Mouse (Mus musculus): ENCODE measurements around the gene Stk40. TPM values are rescaled to one million over a fixed set of nuclear protein-coding genes. Genes with fewer than 3 reads are reported as not detected.
A peak's percentile ranks its signal among the peaks of the same experiment; 100 is the strongest.

The Stk40 gene
- 38.2 and 41.3 TPM in 2 replicates for polyA plus RNA-seq (2015; fragmentation: Nextera tagmentation; extraction: Ambion mirVana)

DNA sequence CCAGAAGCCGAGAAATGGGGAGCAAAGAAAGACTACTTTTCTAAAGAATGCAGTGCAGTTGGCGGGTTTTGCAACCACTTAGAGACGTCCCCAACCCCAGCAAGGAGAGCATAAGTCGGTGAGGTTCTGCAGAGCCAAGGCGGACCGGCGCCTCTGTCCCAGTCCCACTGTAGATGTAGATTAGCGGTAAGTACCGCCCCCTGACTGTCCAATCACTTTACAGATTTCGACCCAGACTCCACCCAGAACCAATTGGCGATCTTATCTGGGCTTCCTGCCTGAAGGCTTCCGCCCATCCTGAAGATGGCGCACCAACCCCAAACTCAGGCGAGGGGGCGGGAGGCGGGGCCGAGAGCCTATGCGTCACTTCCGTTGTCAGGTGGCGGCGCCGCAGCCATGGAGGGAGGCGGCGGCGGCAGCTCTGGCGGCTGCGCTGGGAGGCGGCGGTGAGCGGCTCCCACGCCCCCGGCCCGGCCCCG is at the start of gene Stk40:
Gene Stk40 (plus strand): TSS at position 368 of the 479 bp plus-strand sequence.
- under 1% methylated on average over 33 of the region's 34 CpGs for WGBS
- peak; percentile 95 for ATAC-seq (replicated peaks; ENCODE audit: low FRiP score)
- peak within 1 kb of the TSS; percentile 89 for H3K4me2 ChIP-seq
- no peaks in the 10 kb centered on the region for H3K27me3 ChIP-seq
- peak within 1 kb of the TSS; percentile 95 for H3K4me3 ChIP-seq (replicated peaks)
- H3K27ac ChIP-seq: peak within 1 kb of the TSS; percentile 93
- H3K9ac ChIP-seq: peak within 1 kb of the TSS; percentile 87
- peaks cover 6% of the 10 kb centered on the region; the same call in 1 of the 2 replicates for H3K36me3 ChIP-seq
- H3K4me1 ChIP-seq: peaks cover 53% of the 10 kb centered on the region
- H3K9me3 ChIP-seq (replicated peaks): no peaks in the 10 kb centered on the region

DNA sequence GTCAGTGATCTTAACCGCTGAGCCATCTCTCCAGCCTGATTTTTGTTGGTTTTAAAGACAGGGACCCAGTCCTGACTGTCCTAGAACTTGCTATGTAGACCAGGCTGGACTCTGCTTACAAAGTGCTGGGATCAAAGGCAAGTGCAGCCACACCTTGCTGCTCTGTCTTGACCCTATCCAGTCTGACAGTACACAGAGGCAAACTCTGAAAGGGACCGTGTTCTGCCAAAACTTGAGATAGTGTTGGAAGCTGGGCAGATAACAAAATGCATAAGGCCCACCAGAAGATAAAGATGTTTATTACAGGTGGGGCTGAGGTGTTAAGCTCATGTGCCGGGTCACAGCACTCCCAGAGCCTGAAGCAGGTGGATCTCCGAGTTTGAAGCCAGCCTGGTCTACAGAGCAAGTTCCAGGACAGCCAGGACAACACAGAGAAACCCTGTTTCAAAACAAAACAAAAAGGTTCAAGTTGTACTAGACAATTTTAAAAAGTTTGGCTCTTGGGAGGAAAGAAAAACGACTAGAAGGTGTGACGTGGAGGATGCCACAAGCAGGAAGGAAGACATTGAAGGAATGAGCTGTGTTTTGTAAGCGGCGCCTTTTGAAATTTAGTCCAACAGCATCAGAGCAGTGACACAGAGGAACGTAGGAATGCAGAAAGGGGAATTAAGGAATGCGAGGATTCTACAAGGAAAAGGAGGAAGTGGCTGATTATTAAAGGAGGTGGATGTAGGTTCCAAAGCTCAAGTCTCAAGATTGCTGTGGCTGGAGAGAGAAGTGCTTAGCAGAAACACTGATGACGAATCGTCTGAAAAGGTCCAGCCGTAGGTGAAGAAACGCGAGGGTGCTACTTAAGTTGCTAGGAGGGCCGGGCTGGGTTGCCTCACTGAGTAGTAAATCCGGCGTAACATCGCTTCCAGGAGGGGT is 46.3 kb upstream of the Stk40 start:
- Histone ChIP-seq H3K9ac (peak overlapping the region; percentile 63), H3K36me3 (peaks cover 42% of the 10 kb centered on the region), H3K9me3 (replicated peaks) (no peaks in the 10 kb centered on the region), H3K27ac (peak overlapping the region; percentile 81), H3K4me3 (replicated peaks) (peak overlapping the region; percentile 73), H3K27me3 (no peaks in the 10 kb centered on the region), H3K4me2 (peak overlapping the region; percentile 89), H3K4me1 (peaks cover 14% of the 10 kb centered on the region)
- 13% methylated on average over 19 of the region's 19 CpGs for WGBS
- no peak for ATAC-seq (replicated peaks; ENCODE audit: low FRiP score)

DNA sequence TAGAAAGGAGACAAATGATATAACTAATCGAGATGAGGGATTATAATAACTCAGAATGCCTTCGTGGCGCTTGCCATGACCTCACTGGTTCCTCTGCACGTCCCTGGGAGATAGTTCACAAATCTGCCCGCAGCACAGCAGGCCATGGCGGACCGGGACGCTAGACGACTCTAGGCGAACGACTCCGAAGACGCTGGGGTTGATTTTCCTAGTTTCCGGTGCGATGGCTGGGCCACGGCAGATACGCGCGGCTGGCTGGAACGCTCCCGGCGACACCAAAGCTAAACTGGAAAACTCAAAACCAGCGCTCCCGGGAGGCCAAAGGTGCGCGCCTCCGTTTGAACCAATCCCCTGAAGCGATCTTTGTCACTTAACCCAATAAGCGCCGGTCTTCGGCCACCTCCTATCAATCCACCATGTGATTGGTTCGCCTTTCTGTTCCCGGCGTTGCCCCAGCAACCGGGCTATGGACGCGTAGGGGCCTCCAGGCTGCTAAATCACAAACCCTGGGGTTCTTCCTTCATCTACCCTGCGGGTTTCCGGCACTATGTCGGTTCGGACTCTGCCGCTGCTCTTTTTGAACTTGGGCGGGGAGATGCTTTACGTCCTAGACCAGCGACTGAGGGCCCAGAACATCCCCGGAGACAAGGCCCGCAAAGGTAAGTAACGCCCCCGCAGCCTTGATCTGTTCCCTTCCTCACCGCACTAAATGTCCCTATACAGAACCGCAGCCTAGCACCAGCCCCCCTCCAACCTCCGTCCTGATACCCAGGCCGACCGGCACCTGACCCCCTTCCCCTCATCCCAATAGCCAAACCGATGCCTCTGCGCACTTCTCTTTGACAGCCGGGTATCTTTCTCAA is 45.4 kb upstream of the Stk40 start, which contains the start of gene Oscp1:
Gene Oscp1 (plus strand): TSS at position 432 of the 863 bp plus-strand sequence.
- peak within 1 kb of the TSS; percentile 63 for H3K9ac ChIP-seq
- H3K36me3 ChIP-seq: peaks cover 35% of the 10 kb centered on the region
- under 1% methylated on average over 57 of the region's 57 CpGs for WGBS
- H3K27ac ChIP-seq: peak within 1 kb of the TSS; percentile 81
- ATAC-seq (replicated peaks; ENCODE audit: low FRiP score): peak; percentile 99
- H3K9me3 ChIP-seq (replicated peaks): no peaks in the 10 kb centered on the region
- H3K4me2 ChIP-seq: peak within 1 kb of the TSS; percentile 89
- H3K4me3 ChIP-seq (replicated peaks): peak within 1 kb of the TSS; percentile 73
- peaks cover 14% of the 10 kb centered on the region for H3K4me1 ChIP-seq
- H3K27me3 ChIP-seq: no peaks in the 10 kb centered on the region

DNA sequence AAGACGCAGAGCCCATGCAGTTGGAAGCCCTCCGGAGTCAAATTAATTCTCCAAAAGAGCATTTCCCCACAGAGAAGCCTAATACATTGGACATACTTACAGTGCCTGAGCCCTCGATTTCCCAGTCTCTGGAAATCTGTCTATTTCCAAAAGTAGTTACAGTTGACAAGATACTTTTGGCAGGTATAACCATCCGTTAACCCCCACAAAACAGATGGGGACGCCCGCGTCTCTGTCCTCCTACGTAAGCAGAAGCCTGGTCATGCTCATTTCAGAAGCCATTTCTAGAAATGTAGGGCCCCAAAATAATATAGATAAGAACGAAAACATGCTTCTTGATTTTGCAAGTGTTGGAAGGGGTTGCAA is 44.8 kb upstream of the Stk40 start:
- 35% methylated on average over 9 of the region's 9 CpGs for WGBS
- Histone ChIP-seq H3K27ac (peak overlapping the region; percentile 81; the same call in 1 of the 2 replicates), H3K9me3 (replicated peaks) (no peaks in the 10 kb centered on the region), H3K9ac (peak overlapping the region; percentile 61), H3K36me3 (peaks cover 29% of the 10 kb centered on the region), H3K27me3 (no peaks in the 10 kb centered on the region), H3K4me2 (peak overlapping the region; percentile 89), H3K4me1 (peaks cover 14% of the 10 kb centered on the region), H3K4me3 (replicated peaks) (peak overlapping the region; percentile 73)
- ATAC-seq (replicated peaks; ENCODE audit: low FRiP score): no peak

DNA sequence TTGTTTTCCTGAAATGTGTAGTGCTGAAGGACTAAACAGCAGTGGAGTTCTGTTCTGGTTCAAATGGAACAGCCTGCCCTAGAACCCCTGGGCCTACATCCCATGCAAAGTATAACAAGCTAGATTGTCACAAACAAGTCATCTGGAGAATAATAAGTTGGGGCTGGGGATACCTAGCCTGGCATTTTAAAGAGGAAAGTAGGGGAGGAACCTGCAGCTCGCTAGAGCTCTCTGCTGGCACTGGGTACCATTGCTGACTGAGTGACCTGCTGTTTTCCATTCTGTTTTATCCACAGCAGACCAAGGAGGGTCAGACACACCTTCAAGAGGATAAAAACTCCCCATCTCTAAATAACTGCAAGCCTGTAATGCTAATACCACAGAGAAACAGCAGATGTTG is 40.9 kb upstream of the Stk40 start:
- peaks cover 6% of the 10 kb centered on the region for H3K4me1 ChIP-seq
- no peak for ATAC-seq (replicated peaks; ENCODE audit: low FRiP score)
- H3K4me3 ChIP-seq (replicated peaks): no peak overlapping the region
- no peak overlapping the region for H3K27ac ChIP-seq
- H3K9me3 ChIP-seq (replicated peaks): no peaks in the 10 kb centered on the region
- 52% methylated on average over 1 of the region's 1 CpGs for WGBS
- no peak overlapping the region for H3K9ac ChIP-seq
- H3K36me3 ChIP-seq: no peaks in the 10 kb centered on the region
- H3K27me3 ChIP-seq: no peaks in the 10 kb centered on the region
- no peak overlapping the region for H3K4me2 ChIP-seq

DNA sequence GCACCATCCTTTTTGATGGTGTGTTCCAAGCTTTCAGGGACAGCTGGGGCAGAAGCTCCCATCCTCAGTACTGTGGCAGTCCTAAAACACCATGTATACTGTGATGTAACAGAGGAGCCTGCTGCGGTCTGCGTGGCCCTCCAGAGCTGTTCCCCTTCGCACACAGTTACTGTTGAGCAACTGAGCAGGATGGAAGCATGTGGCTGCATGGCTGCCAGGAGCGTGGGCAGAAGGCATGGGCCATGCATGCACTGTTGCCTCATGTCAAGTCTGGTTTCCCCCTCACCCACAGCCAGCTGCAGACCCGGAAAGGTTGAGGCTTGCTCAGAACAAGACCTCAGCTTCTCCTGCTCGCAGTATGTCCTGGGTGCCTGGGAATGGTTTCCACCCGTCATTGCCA is 38.5 kb upstream of the Stk40 start:
- H3K9ac ChIP-seq: no peak overlapping the region
- no peak overlapping the region for H3K27ac ChIP-seq
- no peaks in the 10 kb centered on the region for H3K4me1 ChIP-seq
- no peaks in the 10 kb centered on the region for H3K27me3 ChIP-seq
- H3K4me3 ChIP-seq (replicated peaks): no peak overlapping the region
- ATAC-seq (replicated peaks; ENCODE audit: low FRiP score): no peak
- 86% methylated on average over 7 of the region's 7 CpGs for WGBS
- H3K9me3 ChIP-seq (replicated peaks): no peaks in the 10 kb centered on the region
- H3K36me3 ChIP-seq: no peaks in the 10 kb centered on the region
- no peak overlapping the region for H3K4me2 ChIP-seq

DNA sequence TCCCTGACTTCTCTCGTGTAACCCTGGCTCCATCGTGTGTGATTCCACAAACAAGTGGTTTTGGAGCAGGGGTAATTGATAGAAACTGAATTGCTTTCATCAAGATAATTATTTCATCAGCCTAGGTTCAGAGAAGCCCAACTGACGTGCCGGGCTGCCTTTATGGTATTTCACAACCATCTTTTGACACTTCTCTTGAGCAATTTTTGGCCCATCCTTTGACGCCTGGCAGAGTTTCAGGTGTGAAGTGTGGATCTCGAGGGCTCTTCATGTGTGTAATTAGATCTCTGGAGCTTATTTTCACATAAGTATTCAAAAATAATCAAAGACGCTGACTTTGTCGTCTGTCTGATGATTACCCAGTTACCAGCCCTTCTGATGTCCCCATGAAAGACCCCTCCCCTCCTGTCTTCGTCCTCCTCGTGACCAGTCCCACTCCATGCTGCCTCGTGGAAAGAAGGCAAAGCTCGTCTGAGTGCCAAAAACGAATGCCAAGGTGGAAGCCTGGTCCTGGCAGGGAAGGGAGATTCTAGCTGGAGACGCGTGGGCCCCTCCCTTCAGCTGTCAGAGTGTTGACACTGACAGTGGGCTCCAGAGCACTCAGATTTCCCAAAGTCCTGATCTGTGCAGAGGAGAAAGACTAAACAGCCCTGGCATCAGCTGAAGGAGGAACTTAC is 36.2 kb upstream of the Stk40 start:
- no peak overlapping the region for H3K4me3 ChIP-seq (replicated peaks)
- no peak overlapping the region for H3K9ac ChIP-seq
- no peak overlapping the region for H3K27ac ChIP-seq
- H3K27me3 ChIP-seq: no peaks in the 10 kb centered on the region
- no peak overlapping the region for H3K4me2 ChIP-seq
- no peak for ATAC-seq (replicated peaks; ENCODE audit: low FRiP score)
- no peaks in the 10 kb centered on the region for H3K4me1 ChIP-seq
- 60% methylated on average over 15 of the region's 15 CpGs for WGBS
- no peaks in the 10 kb centered on the region for H3K36me3 ChIP-seq
- no peaks in the 10 kb centered on the region for H3K9me3 ChIP-seq (replicated peaks)

DNA sequence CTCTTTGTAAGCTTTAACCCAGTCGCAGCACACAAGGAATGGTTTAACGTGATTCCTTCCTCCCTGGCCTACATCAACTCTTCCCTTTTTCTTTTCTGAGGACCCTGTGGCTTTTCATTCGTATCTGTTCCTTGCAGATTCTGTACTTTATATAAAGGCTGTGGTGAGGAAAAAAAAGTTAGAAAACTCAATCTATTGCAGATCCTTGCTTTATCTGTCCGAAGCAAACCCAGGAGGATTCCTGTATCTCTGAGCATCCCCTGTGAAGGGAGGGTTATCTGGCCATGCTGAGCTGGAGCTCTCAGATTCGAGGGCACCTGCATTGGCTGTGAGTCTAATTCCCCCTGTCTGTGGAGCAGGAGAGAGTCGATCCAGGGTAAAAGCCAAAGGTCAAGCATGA is 34.9 kb upstream of the Stk40 start:
- WGBS: 87% methylated on average over 6 of the region's 6 CpGs
- no peak for ATAC-seq (replicated peaks; ENCODE audit: low FRiP score)
- Histone ChIP-seq H3K4me1 (no peaks in the 10 kb centered on the region), H3K9me3 (replicated peaks) (no peaks in the 10 kb centered on the region), H3K4me2 (no peak overlapping the region), H3K27ac (no peak overlapping the region), H3K4me3 (replicated peaks) (no peak overlapping the region), H3K9ac (no peak overlapping the region), H3K27me3 (no peaks in the 10 kb centered on the region), H3K36me3 (no peaks in the 10 kb centered on the region)

DNA sequence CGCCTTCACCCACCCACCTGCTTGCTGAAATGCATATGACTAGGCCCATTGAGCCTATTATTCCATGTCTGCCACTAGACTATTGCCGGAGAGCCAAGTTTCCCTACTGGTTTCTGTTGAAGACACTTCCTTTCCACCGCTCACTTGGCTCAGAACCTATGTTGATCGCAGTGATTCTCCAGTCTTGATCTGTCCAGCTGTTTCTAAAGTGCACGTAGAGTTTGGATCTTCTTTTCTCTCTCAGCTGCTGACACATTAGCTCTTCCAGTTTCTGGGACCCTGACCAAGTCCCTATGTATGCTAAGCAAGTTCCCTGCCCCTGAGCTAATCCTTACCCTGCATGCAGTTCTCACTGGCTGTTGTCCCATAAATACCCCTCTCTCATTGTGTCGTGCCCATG is 25.9 kb upstream of the Stk40 start:
- no peak overlapping the region for H3K9ac ChIP-seq
- no peak overlapping the region for H3K4me3 ChIP-seq (replicated peaks)
- no peaks in the 10 kb centered on the region for H3K9me3 ChIP-seq (replicated peaks)
- no peaks in the 10 kb centered on the region for H3K27me3 ChIP-seq
- WGBS: 89% methylated on average over 6 of the region's 6 CpGs
- H3K4me2 ChIP-seq: no peak overlapping the region
- H3K4me1 ChIP-seq: no peaks in the 10 kb centered on the region
- no peak for ATAC-seq (replicated peaks; ENCODE audit: low FRiP score)
- no peak overlapping the region for H3K27ac ChIP-seq
- H3K36me3 ChIP-seq: 0 out of 2 replicates have a peak, but pooled peaks cover 3% of the 10 kb centered on the region

DNA sequence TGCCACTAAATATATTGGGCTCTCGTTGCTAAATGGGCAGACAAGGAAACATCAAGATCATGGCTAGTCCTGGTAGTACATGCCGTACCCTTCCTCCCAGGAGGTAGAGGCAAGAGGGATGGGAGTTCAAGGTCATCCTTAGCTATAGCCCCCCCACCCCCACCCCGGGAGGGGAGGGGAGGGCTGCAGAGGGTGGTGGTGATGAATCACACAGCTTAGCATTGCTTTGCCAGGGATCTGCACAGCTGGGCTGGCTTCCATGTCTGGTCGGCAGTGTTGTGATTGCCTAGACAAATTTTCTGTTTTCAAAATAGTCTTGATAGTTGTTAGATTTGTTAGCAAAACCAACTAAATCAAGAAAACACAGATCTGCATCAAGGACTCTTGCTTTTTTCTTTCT is 24.5 kb upstream of the Stk40 start:
- H3K9ac ChIP-seq: no peak overlapping the region
- no peak overlapping the region for H3K4me3 ChIP-seq (replicated peaks)
- H3K27me3 ChIP-seq: no peaks in the 10 kb centered on the region
- no peak overlapping the region for H3K27ac ChIP-seq
- no peak for ATAC-seq (replicated peaks; ENCODE audit: low FRiP score)
- H3K9me3 ChIP-seq (replicated peaks): no peaks in the 10 kb centered on the region
- 76% methylated on average over 4 of the region's 4 CpGs for WGBS
- no peaks in the 10 kb centered on the region for H3K4me1 ChIP-seq
- 0 out of 2 replicates have a peak, but pooled peaks cover 5% of the 10 kb centered on the region for H3K36me3 ChIP-seq
- no peak overlapping the region for H3K4me2 ChIP-seq

DNA sequence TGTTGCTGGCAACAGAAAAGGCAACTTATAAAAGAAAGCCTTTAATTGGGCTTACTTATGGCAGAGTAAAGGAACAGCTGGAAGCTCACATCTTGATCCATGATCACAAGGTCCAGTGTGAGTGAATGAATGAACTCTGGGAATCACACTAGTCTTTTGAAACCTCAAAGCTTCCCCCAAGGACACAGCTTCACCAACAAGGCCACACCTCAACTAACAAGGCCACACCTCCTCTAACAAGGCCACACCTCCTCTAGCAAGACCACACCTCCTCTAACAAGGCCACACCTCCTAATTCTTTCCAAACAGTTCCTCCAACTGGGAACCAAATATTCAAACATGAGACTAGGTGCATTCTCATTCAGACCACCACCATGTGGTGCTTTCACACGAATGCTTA is 22.2 kb upstream of the Stk40 start:
- Histone ChIP-seq H3K4me1 (peaks cover 7% of the 10 kb centered on the region), H3K27ac (no peak overlapping the region), H3K36me3 (0 out of 2 replicates have a peak, but pooled peaks cover 5% of the 10 kb centered on the region), H3K27me3 (no peaks in the 10 kb centered on the region), H3K4me2 (no peak overlapping the region), H3K9me3 (replicated peaks) (no peaks in the 10 kb centered on the region), H3K9ac (no peak overlapping the region), H3K4me3 (replicated peaks) (no peak overlapping the region)
- 97% methylated on average over 1 of the region's 1 CpGs for WGBS
- no peak for ATAC-seq (replicated peaks; ENCODE audit: low FRiP score)
